Mouse (Mus musculus) cerebellum, postnatal 4 days (tissue): ENCODE measurements around the gene Rnft2.

ENCODE experiments used
- DNase-seq, 2 experiments: peaks; one replicate each; pipeline ENCODE4 v3.0.0; 2022; ENCODE audit warnings: low spot score in 2 of 2, mixed read lengths in 1 of 2

Gene Rnft2

DNA sequence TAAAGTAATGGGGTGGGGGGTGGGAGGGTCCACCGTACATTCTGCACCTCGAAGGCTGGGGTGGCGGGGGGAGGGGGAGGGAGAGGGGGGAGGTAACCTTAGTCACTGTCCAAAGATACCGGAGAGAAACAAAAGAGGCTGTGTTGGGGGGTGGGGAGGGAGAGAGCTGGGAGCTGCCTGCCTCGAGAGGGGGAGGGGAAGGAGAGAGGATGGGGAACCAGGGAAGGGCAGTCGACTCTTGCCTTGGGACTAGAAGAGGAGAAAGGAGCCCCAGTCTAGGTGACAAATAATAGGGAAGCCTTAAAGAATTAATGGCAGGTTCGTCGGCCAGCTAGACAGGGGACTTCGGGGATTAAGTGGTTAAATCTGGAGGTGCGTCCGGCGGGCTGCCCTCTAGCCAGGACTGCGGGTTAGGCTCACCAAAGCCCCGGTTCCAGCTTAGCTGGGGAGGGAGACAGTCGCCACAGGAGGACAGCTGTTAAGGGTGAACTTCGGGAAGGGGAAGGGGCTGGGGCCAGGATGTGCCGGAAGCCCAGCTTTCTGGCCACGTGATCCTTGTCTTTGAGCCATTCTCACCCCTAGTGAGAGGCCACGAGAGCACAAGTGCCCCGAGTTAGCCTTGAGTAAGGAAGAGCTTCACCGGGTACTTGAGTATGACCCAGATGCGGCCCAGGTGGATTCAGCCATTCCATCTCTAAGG is 70.5 kb downstream of the Rnft2 start:
- no peak for DNase-seq

DNA sequence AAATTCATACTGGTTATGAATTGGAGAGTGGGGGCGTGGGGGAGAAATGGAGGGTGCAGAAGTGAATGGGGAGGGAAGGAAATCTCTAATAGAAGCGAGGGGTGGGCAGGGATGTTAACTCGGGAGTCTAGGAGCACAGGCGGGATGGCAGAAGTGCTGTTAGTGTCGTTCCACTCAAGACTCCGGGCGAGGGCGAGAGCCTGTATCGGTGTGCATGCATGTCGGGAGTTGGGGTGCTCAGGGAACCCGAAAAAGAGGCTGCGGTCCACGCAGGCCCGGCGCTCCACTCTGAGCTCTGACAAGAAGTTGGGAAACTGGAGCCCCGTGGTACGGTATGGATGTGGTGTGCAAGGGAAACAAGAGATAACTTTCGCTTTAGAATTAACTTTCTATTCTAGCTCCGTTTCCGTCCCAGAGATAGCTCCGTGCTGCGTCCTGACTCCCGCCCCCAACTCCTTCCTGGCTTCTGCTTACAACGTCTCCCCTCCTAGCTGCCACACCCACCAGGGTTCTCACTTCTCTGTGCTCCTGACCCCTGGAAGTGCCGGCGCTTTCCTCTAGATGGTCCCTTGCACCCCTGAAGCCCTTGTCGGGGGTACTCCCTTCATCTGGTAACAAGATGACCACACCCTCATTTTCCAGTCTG is 72.7 kb downstream of the Rnft2 start:
- DNase-seq = no peak

DNA sequence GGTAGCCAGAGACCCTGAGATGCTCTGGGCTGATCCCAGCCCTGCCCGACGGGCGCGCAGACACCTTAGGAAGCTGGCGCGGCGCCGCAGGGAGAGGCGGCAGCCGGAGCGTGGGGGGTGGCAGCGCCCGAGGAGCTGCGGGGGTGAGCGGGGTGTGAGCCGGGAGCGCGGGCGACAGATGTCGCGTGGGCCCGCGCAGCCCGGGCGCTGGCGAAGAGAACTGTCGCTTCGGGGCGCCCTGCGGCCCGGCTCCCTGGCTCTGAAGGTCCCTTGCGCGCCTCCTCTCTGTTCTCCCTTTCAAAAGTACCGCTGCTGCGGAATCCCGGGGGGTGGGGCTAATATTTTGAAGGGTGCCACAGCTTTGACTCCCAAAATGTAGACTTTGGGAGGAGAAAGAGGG is 73.3 kb downstream of the Rnft2 start:
- no peak for DNase-seq

DNA sequence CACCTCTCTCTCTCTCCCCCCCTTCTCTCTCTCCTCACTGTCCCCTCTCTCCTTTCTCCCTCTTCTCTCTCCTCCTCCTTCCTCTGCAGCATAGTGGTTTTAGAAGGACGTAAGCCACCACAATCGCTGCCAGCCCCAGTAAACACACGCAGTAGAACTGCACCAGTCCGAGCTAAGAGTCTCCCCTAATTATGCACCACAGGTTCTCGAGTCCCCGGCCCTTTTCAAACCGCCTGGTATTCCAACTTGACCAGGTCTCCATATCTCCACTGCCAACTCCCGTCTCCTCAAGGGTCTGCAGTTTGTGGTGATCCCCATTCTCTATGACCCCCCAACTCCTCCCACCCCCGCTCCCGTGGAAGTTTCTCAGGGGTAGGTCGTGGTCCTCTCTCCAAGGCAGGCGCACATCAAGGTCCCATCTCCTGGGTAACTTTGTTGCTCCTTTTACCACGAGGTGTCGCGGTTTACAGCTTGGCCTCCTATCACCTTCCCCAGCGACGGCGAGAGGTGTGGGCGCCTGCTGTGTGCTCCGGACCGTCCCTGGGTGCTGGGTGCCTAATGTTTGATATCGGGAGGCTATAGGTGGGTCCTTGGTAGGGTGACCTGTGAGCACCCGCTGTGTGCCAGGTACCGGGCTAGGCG is 73.9 kb downstream of the Rnft2 start:
- no peak for DNase-seq

DNA sequence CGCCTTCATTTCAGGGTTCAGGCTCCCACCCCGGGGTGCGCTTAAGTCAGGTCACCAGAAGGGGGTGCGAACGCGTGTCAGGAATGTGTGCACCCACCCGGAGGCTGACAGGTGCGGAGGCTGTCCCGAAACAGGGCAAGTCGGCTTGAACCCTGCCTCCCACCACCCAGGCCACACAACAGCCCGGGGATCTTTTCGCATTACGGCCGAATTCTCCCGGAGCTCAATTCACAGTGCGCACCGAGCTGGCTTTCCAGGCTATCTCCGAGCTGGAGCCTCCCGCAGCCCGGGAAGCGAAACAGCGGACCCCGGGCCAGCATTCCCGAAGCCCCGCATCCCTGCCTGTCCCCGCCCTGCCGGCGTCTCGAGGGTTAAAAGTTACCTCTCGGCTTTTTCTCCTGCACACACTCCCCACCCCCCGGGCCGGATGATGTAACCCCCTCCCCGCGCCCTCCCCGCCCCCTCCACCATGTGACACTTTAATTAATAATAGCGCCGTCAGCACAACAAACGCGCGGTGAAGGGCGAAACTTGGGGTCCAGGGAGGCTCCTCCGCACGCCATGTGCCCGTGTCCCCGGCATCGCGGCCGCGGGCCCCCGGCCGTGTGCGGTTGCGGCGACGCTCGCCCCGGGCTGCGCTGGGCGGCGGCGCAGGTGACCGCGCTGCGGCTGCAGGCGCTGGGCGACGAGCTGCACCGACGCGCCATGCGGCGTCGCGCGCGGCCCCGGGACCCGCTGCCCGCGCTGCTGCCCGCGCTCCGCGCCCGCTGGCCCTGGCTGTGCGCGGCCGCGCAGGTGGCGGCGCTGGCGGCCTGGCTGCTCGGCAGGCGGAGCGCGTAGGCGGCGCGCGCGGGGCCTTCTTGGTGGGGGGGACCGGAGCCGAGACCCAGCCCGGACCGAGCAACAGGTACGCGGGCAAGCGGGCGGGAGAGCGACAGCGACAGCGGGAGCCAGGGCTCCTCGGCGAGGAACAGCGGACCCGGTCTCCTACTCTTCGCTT is 75.4 kb downstream of the Rnft2 start:
- peak in 1 of 2 experiments; percentile 34 for DNase-seq

DNA sequence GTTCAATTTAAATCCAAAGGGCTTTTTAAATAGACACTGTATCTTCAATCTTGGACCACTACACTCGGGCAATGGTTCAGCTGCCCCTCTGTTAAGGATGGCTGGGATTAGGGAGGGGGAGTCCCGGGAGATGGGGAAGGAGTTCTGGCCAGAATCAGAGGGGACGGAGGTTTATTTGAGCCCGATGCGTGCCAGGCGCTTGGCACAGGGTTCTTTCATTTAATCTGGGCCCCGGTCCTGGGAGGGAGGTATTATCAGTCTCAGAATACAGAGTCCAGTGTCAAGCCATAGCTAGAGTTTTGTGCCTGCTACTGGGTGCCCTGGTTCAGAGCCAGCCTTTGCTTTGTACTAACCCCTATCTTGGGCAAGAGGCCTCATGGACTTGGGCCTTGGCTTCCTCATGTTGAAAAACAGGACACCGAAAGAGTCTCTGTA is 77.3 kb downstream of the Rnft2 start:
- DNase-seq = no peak

DNA sequence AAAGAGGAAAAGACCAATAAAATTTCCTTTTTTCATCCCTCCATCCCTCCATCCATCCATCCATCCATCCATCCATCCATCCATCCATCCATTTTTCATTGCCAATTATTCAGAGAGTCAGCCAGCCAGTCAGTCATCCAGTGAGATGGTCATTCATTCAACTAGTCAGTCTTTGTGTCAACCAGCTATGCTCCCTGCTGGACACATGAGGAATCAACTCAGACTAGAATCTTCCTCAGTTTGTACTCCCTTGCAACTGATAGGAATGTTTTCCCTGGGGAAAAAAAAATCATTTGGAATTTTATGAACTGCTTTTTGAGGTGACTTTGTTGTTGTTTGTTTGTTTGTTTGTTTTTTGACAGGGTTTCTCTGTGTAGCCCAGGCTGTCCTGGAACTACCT is 79.5 kb downstream of the Rnft2 start:
- no peak for DNase-seq

DNA sequence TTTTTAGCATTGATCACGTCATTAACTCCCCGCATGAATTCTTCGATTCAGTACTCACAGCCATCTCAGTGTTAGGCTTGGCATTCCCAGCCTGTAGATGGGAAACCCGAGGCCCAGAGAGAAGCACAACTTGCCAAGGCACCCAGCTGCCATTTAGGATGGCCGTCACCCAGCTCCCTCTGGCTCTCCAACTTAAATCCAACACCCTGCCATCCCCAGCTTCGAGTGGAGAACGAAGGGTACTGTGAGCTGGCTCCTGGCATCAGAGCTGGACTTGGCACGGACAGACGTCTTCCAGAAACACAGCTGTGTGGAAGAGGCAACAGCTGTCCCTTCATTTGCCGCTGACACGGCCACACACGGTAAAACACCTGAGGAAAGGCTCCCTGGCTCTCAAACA is 80.3 kb downstream of the Rnft2 start, which contains the start of gene Hrk:
Gene Hrk (plus strand): TSS at position 68 of the 400 bp plus-strand sequence.
- DNase-seq = no peak

DNA sequence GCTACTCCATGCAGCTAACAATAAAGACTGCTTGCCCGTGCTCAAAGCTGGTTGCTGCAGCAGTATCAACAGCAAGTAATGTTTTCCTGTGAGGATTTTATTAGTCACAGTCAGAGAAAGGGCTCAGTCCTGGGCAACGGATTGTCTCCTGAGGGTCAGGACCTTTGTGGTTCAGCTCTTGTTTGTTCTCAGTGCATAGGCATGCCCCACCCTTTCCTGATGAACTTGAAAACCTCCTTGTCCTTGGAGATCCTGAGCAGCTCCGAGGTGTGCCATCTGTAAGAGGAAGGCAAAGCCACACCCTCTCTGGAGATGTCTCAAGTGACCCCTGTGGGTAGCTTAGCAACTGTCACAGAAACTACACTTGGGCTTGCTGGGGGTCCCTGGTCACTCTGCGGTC is 84.2 kb downstream of the Rnft2 start:
- DNase-seq = no peak

DNA sequence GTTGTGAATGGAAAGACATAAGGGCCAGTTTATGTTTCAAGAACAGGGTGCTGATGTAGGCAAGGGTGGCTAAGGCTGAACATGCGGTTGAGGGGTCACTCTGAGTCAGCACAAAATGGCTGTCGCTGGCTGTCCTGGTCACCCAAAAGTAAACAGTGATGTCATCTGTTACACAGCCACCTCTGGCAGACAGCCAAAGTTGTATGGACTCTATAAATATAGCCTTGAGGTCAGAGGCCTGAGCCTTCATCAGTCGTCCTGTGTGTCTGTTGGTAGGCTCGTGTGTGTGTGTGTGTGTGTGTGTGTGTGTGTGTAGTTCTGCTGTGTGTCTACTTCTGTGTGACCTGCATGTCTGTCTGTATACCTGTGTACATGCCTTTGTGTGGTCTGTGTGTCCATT is 87.9 kb downstream of the Rnft2 start:
- no peak for DNase-seq

DNA sequence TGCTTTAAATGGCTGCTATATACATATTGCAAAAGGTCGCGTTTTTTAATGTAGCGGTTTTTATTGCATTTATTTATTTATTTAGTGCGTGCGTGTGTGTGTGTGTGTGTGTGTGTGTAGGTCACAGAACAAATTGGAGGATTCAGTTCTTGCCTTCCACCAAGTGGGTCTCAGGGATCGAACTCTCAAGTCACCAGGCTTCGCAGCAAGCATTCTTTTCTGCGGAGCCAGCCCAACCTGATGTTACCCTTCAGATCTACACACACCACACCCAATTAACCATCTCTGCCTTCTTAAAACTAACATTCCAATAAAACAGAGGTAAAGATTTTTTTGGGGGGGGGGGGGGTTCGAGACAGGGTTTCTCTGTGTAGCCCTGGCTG is 89.4 kb downstream of the Rnft2 start:
- DNase-seq = no peak

DNA sequence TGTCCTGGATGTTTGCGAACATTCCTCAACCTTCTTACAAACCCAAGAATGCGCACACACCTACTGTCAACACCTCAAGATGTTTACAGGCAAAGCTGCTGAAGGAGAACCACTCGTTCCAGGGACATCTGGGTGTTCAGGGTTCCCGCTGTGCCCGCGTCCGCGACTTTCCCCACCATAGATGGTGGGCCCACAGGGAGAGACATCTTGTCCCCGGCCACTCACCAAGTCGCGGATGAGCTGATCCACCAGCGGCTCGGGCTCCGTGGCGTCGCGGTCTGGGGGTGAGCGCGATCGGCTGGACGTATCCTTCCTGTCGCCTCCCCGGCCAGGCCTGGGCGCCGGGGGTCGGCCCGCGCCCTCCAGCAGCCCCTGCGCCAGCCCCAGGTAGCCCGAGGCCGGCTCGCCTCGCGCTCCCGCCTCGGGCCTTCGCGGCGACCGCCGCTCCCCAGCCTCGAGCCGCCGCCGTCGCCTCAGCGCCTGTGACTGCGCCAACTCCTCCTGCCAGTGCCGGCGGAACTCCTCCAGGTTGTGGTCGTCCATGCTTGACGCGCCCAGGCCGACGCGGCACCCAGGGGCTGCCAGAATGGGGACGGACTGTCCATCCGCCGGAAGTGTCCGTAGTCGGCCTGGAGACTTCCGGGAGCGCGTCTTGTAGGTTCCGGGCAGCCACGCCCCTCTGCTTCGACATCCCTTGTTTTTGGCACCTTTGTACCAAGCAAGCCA is 89.9 kb downstream of the Rnft2 start, which contains the start of gene Fbxw8:
Gene Fbxw8 (minus strand): TSS at position 626 of the 726 bp plus-strand sequence.
- DNase-seq = peak; percentile 86 to 93

DNA sequence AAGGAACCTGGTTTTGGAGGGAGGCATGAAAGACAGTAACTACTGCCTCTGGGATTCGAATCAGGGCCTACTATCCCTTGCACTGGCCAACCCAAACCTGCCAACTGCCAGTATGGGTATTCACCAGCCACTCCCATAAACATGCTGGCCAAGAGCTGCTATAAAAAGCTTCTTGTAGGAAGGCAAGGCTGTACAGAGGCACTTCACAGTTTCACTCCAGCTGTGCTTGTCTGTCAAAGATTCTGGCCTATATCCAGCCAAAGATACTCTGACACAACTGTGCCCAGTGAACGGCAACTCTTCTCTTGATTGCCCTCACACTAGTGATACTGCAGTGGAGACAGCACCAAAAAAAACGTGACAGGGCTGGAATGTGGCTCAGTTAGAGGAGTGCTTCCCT is 95.2 kb downstream of the Rnft2 start:
- DNase-seq = no peak

DNA sequence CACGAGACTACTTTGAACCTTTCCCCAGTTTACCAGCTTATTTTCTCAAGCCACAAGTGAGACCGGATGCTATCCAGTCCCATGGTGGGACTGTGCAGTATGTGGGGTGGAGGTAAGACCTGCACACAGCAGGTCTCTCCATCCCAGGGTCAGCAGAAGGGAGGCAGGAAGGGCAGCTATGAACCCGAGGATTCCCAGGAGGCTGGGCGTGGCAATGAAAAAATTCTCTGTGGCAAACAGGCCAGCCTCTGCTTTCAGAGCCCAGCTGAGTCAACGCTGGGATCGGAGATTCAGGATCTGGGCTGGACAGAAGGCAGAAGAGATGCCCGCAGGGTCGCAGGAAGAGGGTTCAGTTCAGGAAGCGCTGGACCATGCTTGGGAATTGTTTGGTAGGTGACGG is 97.7 kb downstream of the Rnft2 start:
- DNase-seq = no peak

DNA sequence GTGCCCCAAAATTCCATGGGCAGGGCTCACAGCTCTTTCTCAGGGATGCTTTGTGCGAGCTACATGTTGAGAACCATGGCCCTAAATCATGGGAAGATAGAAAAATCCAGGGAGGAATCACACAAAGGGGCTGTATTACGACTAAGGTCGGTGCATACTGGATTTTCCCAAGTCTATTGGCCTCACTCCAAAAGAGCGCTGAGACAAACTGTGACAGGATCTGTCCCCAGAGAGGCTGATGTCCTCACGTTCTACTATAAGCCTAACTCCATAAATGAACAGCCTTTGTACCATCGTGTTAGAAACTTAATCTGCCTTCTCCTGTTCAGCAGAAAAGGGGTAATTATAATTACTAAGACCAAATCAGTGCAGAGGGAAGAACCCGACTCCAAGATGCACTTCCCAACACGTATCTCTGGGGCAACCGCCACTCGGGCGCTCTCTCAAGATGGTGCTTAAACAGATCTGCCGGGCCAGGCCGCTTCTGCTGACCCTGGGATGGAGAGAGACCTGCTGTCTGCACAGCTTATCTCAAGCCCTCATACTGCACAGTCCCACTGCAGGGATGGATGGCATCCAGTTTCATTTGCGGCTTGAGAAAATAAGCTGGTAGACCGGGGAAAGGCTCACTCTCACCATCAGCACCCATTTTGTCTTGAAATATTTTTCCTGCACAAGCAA is 98.8 kb downstream of the Rnft2 start:
- DNase-seq = no peak

DNA sequence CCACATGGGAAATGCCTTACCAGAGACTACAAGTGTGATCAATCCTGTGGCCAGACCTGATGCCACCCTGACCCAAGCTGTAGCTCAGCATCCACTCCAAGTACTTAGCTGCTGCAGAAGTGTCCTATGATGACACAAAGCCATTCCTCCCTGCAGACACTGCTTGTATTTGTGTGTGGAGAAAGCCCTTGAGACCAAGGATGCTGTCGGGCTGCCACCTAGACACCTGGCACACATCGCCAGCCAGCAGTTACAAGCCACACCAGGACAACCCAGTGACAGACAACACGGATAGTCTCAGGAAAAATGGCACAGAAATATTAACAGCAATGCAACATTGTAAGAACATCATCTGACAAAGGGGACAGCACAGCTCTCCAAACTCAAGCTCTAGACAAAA is 99.5 kb downstream of the Rnft2 start:
- no peak for DNase-seq

DNA sequence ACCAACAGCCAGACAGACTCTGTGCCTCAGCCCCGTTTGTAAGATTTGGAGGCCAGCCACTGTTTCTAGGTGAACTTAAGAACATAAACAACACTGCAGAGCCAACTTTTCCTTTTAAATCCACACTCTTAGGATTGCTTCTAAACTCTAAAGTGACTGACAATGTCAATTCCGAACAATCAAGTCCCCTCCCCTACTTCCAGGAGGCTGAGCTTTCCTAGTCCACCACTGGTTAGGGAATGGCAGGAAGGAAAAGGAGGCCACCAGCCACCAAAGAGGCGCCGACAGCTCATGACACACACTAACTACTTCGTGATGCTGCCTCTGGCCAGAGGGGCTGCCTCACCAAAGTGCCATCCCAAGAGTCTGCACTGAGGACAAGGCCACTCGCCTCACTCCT is 100.1 kb downstream of the Rnft2 start:
- DNase-seq = no peak

DNA sequence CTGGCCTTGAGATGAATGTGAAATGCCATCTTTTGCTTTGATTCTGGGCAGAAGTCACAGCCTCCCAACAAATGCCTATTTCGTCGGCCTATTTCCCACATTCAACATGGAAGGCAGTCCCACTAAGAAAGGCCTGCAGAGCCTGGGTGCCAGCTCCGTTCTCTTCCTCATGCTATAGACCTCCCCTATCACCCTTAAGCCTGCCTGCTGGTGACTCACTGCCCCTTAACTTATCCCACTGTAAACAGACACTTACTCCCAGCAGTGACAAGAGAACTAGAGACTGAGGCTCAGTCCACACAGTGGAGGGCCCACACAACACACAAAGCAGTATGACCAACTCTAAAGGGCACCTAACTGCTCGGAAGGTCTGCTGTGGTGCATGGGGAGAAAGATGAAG is 100.6 kb downstream of the Rnft2 start:
- no peak for DNase-seq

DNA sequence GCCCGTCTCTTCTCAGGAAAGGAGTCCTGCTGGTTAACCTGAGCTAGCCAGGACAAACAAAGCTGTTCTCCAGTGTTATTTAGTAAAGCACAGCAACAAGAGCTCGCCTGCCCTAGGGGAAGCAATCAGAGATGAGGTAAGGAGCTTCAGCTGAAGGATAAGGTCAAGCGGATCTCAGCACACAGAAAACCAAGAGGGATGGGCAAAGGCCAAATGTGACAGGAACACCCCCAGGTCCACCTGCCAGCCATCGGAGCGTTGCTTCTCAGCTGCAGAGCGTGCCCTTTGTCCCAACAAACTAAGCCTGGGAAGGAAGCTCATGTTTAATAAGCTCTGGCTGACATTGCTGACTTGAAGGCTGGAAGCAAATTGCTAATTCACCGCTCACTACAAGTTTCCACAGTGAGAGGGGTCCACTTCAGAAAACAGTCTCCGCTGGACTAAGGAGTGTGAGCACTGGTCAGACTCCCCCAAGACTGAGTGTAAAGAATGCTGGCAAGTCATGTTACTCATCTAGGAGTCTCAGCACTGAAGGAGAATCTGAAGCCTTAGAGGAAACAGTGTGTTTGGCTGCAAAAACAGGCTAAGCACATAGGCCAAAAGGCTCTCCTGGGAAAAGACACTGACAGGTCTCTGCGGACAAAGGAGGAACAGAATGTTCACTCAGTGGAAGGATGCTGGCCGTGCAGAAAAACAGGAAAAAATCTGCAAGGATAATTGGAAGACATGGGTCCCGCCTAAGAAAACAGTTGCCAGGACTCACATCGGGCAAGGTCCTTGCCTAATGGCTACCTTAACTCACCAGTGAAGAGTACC is 101.5 kb downstream of the Rnft2 start:
- DNase-seq = no peak

DNA sequence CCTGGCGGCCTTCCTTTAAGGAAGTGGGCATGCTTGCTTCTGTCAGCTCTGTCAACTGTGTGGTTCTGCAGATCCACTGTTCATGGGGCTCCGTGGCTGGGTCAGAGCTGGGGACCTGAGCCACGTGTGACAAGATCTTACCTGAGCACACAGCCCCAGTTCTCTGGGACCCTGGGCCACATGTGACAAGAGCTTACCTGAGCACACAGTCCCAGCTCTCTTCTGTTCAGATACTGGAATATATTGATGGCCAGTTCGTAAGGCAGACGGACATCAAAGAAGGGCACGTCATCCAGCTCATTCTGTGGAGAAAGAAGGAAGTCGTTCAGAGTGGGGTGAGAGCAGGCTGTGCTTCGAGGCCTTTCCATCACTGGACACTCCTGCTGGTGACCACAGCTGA is 102.4 kb downstream of the Rnft2 start:
- DNase-seq = no peak
